Mouse (Mus musculus) macrophage (primary cell): Measurements from ENCODE around the gene Gm3336. TPM values are rescaled to one million over a fixed set of nuclear protein-coding genes. Genes with fewer than 3 reads are reported as not detected.

ENCODE experiments used
- H3K27ac ChIP-seq: fragments of 350-480 bp; formaldehyde crosslinking; 2 replicates; pipeline ENCODE4 v1.9.0; 2021
- H3K36me3 ChIP-seq: fragments of 350-480 bp; formaldehyde crosslinking; 2 replicates; pipeline ENCODE4 v1.9.0; 2021; ENCODE audit errors: inconsistent target
- H3K4me3 ChIP-seq: fragments of 350-480 bp; formaldehyde crosslinking; 2 replicates; pipeline ENCODE4 v1.9.0; 2021; ENCODE audit errors: inconsistent target
- H3K79me2 ChIP-seq: fragments of 350-480 bp; formaldehyde crosslinking; 2 replicates; pipeline ENCODE4 v1.9.0; 2021; ENCODE audit errors: inconsistent target
- WGBS: methylation state at CpG from one replicate; pipeline ENCODE4 v1.1.7; 2026; ENCODE audit warnings: inconsistent platforms; ENCODE audit not compliant: missing documents; 5-methylcytosine and 5-hydroxymethylcytosine counted together
- polyA plus RNA-seq: library from polyadenylated mRNA; stranded (reverse); fragments of 250-400 nt; gene quantifications from 3 replicates; pipeline ENCODE4 v1.2.4, GENCODE M21; 2018; ENCODE audit warnings: inconsistent platforms

Gene Gm3336
- polyA plus RNA-seq, 1 experiment from 2014 or later, result not detected

- peaks cover under 1% of the 10 kb centered on the region; the same call in 1 of the 2 replicates for H3K36me3 ChIP-seq
- 35% methylated on average over 9 of the region's 9 CpGs for WGBS
- peak overlapping the region; percentile 58 for H3K27ac ChIP-seq
- peak overlapping the region; percentile 55 for H3K4me3 ChIP-seq
- peaks cover 4% of the 10 kb centered on the region; the same call in 1 of the 2 replicates for H3K79me2 ChIP-seq
Observed at GRCm38 (mm10) chr8:70765329-70765728, 47.0 kb downstream of the Gm3336 start.

GRCm38 (mm10) chr8:70765838-70766570, 47.7 kb downstream of the Gm3336 start:
- Histone ChIP-seq H3K36me3 (peaks cover 7% of the 10 kb centered on the region; the same call in 1 of the 2 replicates), H3K79me2 (peaks cover 4% of the 10 kb centered on the region; the same call in 1 of the 2 replicates)
- 4% methylated on average over 33 of the region's 34 CpGs for WGBS

GRCm38 (mm10) chr8:70766571-70767440, 48.5 kb downstream of the Gm3336 start:
- H3K36me3 ChIP-seq, result peaks cover 9% of the 10 kb centered on the region; the same call in 1 of the 2 replicates
- H3K4me3 ChIP-seq, result peak overlapping the region; percentile 55
- WGBS, result 23% methylated on average over 21 of the region's 21 CpGs
- peaks cover 4% of the 10 kb centered on the region; the same call in 1 of the 2 replicates for H3K79me2 ChIP-seq
- peak overlapping the region; percentile 58 for H3K27ac ChIP-seq

More at GRCm38 (mm10) chr8:70765838-70766570, 47.7 kb downstream of the Gm3336 start:
- peak overlapping the region; percentile 55 for H3K4me3 ChIP-seq
- H3K27ac ChIP-seq, result peak overlapping the region; percentile 58

- Histone ChIP-seq H3K4me3 (no peak overlapping the region), H3K27ac (peak overlapping the region; percentile 58), H3K79me2 (peaks cover 4% of the 10 kb centered on the region; the same call in 1 of the 2 replicates), H3K36me3 (peaks cover 9% of the 10 kb centered on the region; the same call in 1 of the 2 replicates)
- WGBS, result 92% methylated on average over 6 of the region's 6 CpGs
Observed at GRCm38 (mm10) chr8:70767503-70767902, 49.2 kb downstream of the Gm3336 start.

- Histone ChIP-seq H3K79me2 (peaks cover 4% of the 10 kb centered on the region; the same call in 1 of the 2 replicates), H3K4me3 (no peak overlapping the region), H3K36me3 (peaks cover 9% of the 10 kb centered on the region; the same call in 1 of the 2 replicates), H3K27ac (no peak overlapping the region)
- 58% methylated on average over 30 of the region's 32 CpGs for WGBS
Observed at GRCm38 (mm10) chr8:70768231-70768776, 50.0 kb downstream of the Gm3336 start.

GRCm38 (mm10) chr8:70768956-70769355, 50.6 kb downstream of the Gm3336 start:
- Histone ChIP-seq H3K27ac (no peak overlapping the region), H3K79me2 (peaks cover 4% of the 10 kb centered on the region; the same call in 1 of the 2 replicates), H3K4me3 (no peak overlapping the region), H3K36me3 (peaks cover 9% of the 10 kb centered on the region; the same call in 1 of the 2 replicates)
- WGBS, result 72% methylated on average over 16 of the region's 16 CpGs

GRCm38 (mm10) chr8:70769359-70769758, 51.0 kb downstream of the Gm3336 start:
- 13% methylated on average over 26 of the region's 26 CpGs for WGBS
- Histone ChIP-seq H3K27ac (no peak overlapping the region), H3K36me3 (peaks cover 9% of the 10 kb centered on the region; the same call in 1 of the 2 replicates), H3K4me3 (no peak overlapping the region), H3K79me2 (peaks cover 4% of the 10 kb centered on the region; the same call in 1 of the 2 replicates)

- Histone ChIP-seq H3K36me3 (peaks cover 9% of the 10 kb centered on the region; the same call in 1 of the 2 replicates), H3K27ac (no peak overlapping the region), H3K4me3 (no peak overlapping the region), H3K79me2 (peaks cover 3% of the 10 kb centered on the region; the same call in 1 of the 2 replicates)
- 90% methylated on average over 12 of the region's 12 CpGs for WGBS
Observed at GRCm38 (mm10) chr8:70769858-70770257, 51.5 kb downstream of the Gm3336 start.

GRCm38 (mm10) chr8:70770748-70771147, 52.4 kb downstream of the Gm3336 start:
- no peaks in the 10 kb centered on the region; the same call in 1 of the 2 replicates for H3K79me2 ChIP-seq
- no peak overlapping the region for H3K27ac ChIP-seq
- WGBS, result 96% methylated on average over 10 of the region's 13 CpGs
- H3K4me3 ChIP-seq, result no peak overlapping the region
- H3K36me3 ChIP-seq, result peaks cover 9% of the 10 kb centered on the region; the same call in 1 of the 2 replicates

- 67% methylated on average over 7 of the region's 7 CpGs for WGBS
- peaks cover 9% of the 10 kb centered on the region; the same call in 1 of the 2 replicates for H3K36me3 ChIP-seq
- no peak overlapping the region for H3K27ac ChIP-seq
Observed at GRCm38 (mm10) chr8:70771217-70771616, 52.9 kb downstream of the Gm3336 start.

GRCm38 (mm10) chr8:70772075-70772474, 53.7 kb downstream of the Gm3336 start:
- Histone ChIP-seq H3K79me2 (no peaks in the 10 kb centered on the region; the same call in 1 of the 2 replicates), H3K36me3 (peaks cover 9% of the 10 kb centered on the region; the same call in 1 of the 2 replicates), H3K27ac (no peak overlapping the region), H3K4me3 (no peak overlapping the region)
- 88% methylated on average over 13 of the region's 13 CpGs for WGBS

More at GRCm38 (mm10) chr8:70771217-70771616, 52.9 kb downstream of the Gm3336 start:
- Histone ChIP-seq H3K79me2 (no peaks in the 10 kb centered on the region; the same call in 1 of the 2 replicates), H3K4me3 (no peak overlapping the region)
